Mouse (Mus musculus) E14TG2a.4 (cell line): ENCODE measurements around the gene Olfr631.

Source experiments
- CTCF ChIP-seq: conservative IDR thresholded peaks from 2 replicates; pipeline ENCODE4 v1.5.1; 2014; ENCODE audit warnings: low read length
- NANOG ChIP-seq: IDR thresholded peaks from 2 replicates; pipeline ENCODE4 v1.6.1; 2014; ENCODE audit warnings: borderline replicate concordance, low read length, mixed read lengths

DNA sequence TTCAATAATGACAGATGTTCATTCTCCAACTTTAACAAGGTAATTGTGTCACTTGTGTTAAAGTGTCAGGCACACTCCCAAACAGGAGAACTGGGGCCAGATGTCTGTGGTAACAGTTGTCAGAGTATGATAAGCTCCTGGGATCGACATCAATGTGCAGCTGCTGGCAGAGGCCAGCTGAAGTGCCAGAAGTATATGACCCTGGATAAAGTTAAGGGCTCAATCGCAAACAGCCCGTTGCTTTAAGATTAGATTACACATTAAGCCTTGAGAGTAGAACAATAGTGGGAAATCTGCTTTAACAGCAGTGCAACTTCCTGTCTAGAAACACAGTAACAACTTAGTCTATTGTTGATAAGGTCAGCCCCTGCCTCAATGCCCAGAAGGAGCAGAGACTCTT is 18.6 kb upstream of the Olfr631 start:
- TF ChIP-seq CTCF (no peak), NANOG (no peak)
